Mouse (Mus musculus) heart, adult 8-10 months (tissue): ENCODE data around the gene BC048679. TPM values are rescaled to one million over a fixed set of nuclear protein-coding genes. Genes with fewer than 3 reads are reported as not detected.
A peak's percentile ranks its signal among the peaks of the same experiment; 100 is the strongest.

Source experiments
- DNase-seq: peaks from one replicate; pipeline ENCODE4 v3.0.0; 2022; ENCODE audit warnings: low spot score
- total RNA-seq, 4 experiments: library from RNA; stranded (reverse); gene quantifications; 2 replicates each; pipeline ENCODE4 v1.2.4; 2022

Gene BC048679
- under 1 TPM in 1 of 4 experiments, not detected in 3; 0.80 TPM for total RNA-seq

- no peak for DNase-seq
These were observed at the start of gene BC048679 for GRCm38 (mm10) chr7:81498181-81498580. Gene BC048679 (minus strand): TSS chr7:81498281.

GRCm38 (mm10) chr7:81542934-81543333, 44.9 kb upstream of the BC048679 start:
- no peak for DNase-seq

- DNase-seq: peak; percentile 69
These were observed 43.9 kb upstream of the BC048679 start for GRCm38 (mm10) chr7:81541924-81542524.

- DNase-seq: no peak
These were observed 42.9 kb upstream of the BC048679 start for GRCm38 (mm10) chr7:81540999-81541398.

GRCm38 (mm10) chr7:81539565-81539964, 41.5 kb upstream of the BC048679 start:
- no peak for DNase-seq

GRCm38 (mm10) chr7:81538070-81538675, 40.1 kb upstream of the BC048679 start:
- DNase-seq: no peak

- no peak for DNase-seq
These were observed 38.4 kb upstream of the BC048679 start for GRCm38 (mm10) chr7:81536478-81536877.

GRCm38 (mm10) chr7:81531462-81531861, 33.4 kb upstream of the BC048679 start:
- no peak for DNase-seq

GRCm38 (mm10) chr7:81528918-81529317, 30.8 kb upstream of the BC048679 start:
- no peak for DNase-seq

- no peak for DNase-seq
These were observed 25.6 kb upstream of the BC048679 start for GRCm38 (mm10) chr7:81523663-81524017.

- DNase-seq: peak; percentile 90
These were observed 25.1 kb upstream of the BC048679 start for GRCm38 (mm10) chr7:81523008-81523662.

GRCm38 (mm10) chr7:81516154-81517030, 18.3 kb upstream of the BC048679 start:
- DNase-seq: no peak

GRCm38 (mm10) chr7:81514906-81515590, 17.0 kb upstream of the BC048679 start:
- DNase-seq: no peak

GRCm38 (mm10) chr7:81501050-81501449, 3.0 kb upstream of the BC048679 start:
- DNase-seq: no peak

- no peak for DNase-seq
These were observed 910 bp downstream of the BC048679 start for GRCm38 (mm10) chr7:81497171-81497570.

GRCm38 (mm10) chr7:81493331-81494021, 4.6 kb downstream of the BC048679 start, which contains the start of gene Ap3b2:
Gene Ap3b2 (minus strand): TSS chr7:81493925.
- peak; percentile 2 for DNase-seq

- no peak for DNase-seq
These were observed 5.5 kb downstream of the BC048679 start for GRCm38 (mm10) chr7:81492628-81493027.

GRCm38 (mm10) chr7:81489649-81490048, 8.4 kb downstream of the BC048679 start:
- no peak for DNase-seq

- no peak for DNase-seq
These were observed 17.3 kb downstream of the BC048679 start for GRCm38 (mm10) chr7:81480800-81481199.

GRCm38 (mm10) chr7:81479531-81480090, 18.5 kb downstream of the BC048679 start:
- no peak for DNase-seq
